Mouse (Mus musculus) lung, embryonic 16.5 days (tissue): ENCODE data around the gene H2-Eb2. TPM values are rescaled to one million over a fixed set of nuclear protein-coding genes. Genes with fewer than 3 reads are reported as not detected.
"Not testable (repeated sequence)": the region's sequence is repeated elsewhere in the genome, so short reads cannot be mapped to it uniquely, and the experiment has no call there.

Source experiments
- ATAC-seq: fragments of 200-750 bp; cut with Nextera tagmentation; 2 replicates; pipeline ENCODE4 v1.8.0; 2017; ENCODE audit warnings: low read depth, mild to moderate bottlenecking, moderate library complexity
- H3K27ac ChIP-seq: fragments of 300-500 bp; sonication (generic); 2 replicates; pipeline ENCODE4 v1.5.1; 2014; ENCODE audit warnings: mild to moderate bottlenecking, control low read depth, low read length
- H3K27me3 ChIP-seq: fragments of 300-500 bp; sonication (generic); 2 replicates; pipeline ENCODE4 v1.6.1; 2014; ENCODE audit warnings: low read depth, low read length, mixed read lengths; ENCODE audit not compliant: control insufficient read depth, insufficient read depth
- H3K36me3 ChIP-seq: fragments of 300-500 bp; sonication (generic); 2 replicates; pipeline ENCODE4 v1.6.1; 2014; ENCODE audit warnings: low read length; ENCODE audit not compliant: control insufficient read depth, insufficient read depth
- H3K4me1 ChIP-seq: fragments of 300-500 bp; sonication (generic); replicated peaks from 2 replicates; pipeline ENCODE4 v1.6.1; 2014; ENCODE audit warnings: low read length, mixed read lengths; ENCODE audit not compliant: control insufficient read depth, insufficient read depth
- H3K4me2 ChIP-seq: fragments of 300-500 bp; sonication (generic); 2 replicates; pipeline ENCODE4 v1.6.1; 2014; ENCODE audit warnings: low read depth, low read length, control low read depth
- H3K4me3 ChIP-seq: fragments of 300-500 bp; sonication (generic); 2 replicates; pipeline ENCODE4 v1.5.1; 2014; ENCODE audit warnings: mild to moderate bottlenecking, low read length, control low read depth
- H3K9ac ChIP-seq: fragments of 300-500 bp; sonication (generic); 2 replicates; pipeline ENCODE4 v1.6.1; 2014; ENCODE audit warnings: low read length, control low read depth
- H3K9me3 ChIP-seq: fragments of 300-500 bp; sonication (generic); 2 replicates; pipeline ENCODE4 v1.6.1; 2016; ENCODE audit warnings: low read length; ENCODE audit not compliant: control insufficient read depth
- WGBS: fragments of 180-500 bp; shearing (Covaris S2); extraction: QIAGEN DNeasy Blood & Tissue Kit; methylation state at CpG from one replicate; pipeline ENCODE4 v1.1.7; 2014; 5-methylcytosine and 5-hydroxymethylcytosine counted together
- polyA plus RNA-seq: library from polyadenylated mRNA; unstranded; fragments of >200 nt; fragmentation: Nextera tagmentation; extraction: Ambion mirVana; gene quantifications from 2 replicates; pipeline ENCODE4 v1.2.1, GENCODE M21; 2015

The H2-Eb2 gene
- polyA plus RNA-seq, 1 experiment from 2014 or later = 0.04 TPM

DNA sequence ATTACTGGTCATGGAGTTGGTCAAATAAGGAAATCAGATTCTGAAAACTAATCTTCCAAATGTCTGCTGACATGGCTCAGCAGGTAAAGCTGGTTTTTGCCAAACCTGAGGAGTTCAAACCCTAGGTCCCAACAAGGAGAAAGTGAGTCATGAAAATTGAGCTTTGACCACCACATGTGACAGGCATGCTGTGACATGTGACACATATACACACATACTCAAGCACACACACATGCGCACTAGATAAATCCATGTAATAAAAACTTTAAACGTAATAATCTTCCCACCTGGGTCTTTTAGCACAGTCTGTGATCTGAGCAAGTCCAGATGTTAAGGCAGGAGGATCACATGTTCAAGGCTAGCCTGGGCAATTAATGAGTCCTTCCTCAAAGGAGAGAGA is 21.7 kb upstream of the H2-Eb2 start:
- Histone ChIP-seq H3K4me2 (no peak overlapping the region), H3K9me3 (no peaks in the 10 kb centered on the region), H3K4me3 (no peak overlapping the region), H3K9ac (no peak overlapping the region), H3K36me3 (no peaks in the 10 kb centered on the region), H3K27me3 (peaks cover 3% of the 10 kb centered on the region), H3K27ac (no peak overlapping the region), H3K4me1 (no peaks in the 10 kb centered on the region)
- no peak for ATAC-seq
- 76% methylated on average over 2 of the region's 2 CpGs for WGBS

DNA sequence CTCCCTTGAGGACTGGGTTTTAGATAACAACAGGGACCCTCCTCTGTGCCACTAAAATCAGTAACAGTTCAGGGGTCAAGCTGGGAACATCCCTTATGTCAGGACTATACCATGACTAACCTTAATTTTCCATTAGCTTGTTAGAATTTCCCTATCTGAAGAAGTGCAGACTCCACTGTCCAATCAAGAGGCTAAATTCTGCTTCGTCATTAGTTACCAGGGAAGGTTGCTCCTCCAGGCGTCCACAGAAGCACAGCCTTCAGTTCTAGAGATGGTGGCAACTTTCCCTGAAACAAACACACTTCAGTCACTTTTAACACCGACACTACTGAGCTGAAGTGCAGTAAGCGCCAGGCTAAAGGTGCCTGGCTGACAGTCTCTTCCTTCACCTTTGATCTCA is 20.7 kb upstream of the H2-Eb2 start:
- peaks cover 3% of the 10 kb centered on the region for H3K27me3 ChIP-seq
- no peak overlapping the region for H3K27ac ChIP-seq
- WGBS = 12% methylated on average over 4 of the region's 4 CpGs
- H3K4me1 ChIP-seq = no peaks in the 10 kb centered on the region; the same call in 1 of the 2 replicates
- H3K4me2 ChIP-seq = no peak overlapping the region
- ATAC-seq = peak; percentile 61; the same call in 1 of the 2 replicates
- no peaks in the 10 kb centered on the region for H3K36me3 ChIP-seq
- H3K9ac ChIP-seq = no peak overlapping the region
- H3K9me3 ChIP-seq = no peaks in the 10 kb centered on the region
- no peak overlapping the region for H3K4me3 ChIP-seq

DNA sequence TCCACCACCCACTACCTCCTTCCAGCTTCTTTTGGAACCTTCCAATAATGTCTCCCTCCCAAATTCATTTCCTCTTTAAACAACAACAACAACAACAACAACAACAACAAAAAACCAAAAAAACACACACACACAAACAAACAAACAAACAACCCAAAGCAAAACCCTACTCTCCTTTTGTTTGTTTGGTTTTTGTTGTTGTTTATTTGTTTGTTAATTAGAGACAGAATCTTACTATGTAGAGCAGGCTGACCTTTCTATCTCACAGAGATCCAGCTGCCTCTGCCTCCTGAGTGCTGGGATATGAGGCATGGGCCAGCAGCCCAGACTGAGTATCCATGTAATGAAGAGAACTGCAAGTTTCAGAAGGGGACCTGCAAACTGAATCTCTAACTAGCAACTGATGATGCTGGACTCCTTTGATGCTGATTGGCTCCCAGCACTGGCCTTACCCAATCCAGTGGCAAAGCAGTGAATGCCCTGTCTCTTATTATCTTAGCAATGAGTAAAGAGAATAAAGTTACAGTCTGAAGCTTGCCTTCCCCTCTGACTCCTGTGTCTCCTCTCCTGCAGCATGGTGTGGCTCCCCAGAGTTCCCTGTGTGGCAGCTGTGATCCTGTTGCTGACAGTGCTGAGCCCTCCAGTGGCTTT is 20.0 kb upstream of the H2-Eb2 start, which contains the start of gene H2-Eb1:
Gene H2-Eb1 (plus strand): TSS at position 488 of the 651 bp plus-strand sequence.
- no peak within 1 kb of the TSS for H3K4me3 ChIP-seq
- no peak within 1 kb of the TSS for H3K9ac ChIP-seq
- no peaks in the 10 kb centered on the region; the same call in 1 of the 2 replicates for H3K4me1 ChIP-seq
- no peaks in the 10 kb centered on the region for H3K9me3 ChIP-seq
- no peak within 1 kb of the TSS for H3K27ac ChIP-seq
- peak; percentile 79 for ATAC-seq
- peaks cover 3% of the 10 kb centered on the region for H3K27me3 ChIP-seq
- H3K36me3 ChIP-seq = no peaks in the 10 kb centered on the region
- no peak within 1 kb of the TSS for H3K4me2 ChIP-seq

DNA sequence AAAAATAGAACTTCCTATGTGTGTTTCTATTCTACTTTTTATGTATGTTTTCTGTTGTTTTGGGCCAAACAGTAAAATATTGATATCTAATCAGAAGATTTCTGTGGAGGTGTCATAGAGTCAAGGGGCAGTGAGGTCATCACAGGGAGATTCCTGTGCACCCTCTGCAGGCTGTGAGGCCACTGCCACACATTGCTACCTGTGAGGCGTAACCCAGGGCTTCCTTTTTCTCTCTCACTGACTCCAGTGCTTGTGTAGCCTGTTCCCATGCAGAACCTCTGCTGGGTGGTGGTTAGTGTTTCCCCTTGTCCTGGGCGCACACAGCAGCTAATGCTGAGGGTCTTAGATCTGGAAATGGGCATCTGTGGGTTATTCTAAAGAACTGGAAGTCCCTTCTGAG is 19.1 kb upstream of the H2-Eb2 start:
- no peak for ATAC-seq
- Histone ChIP-seq H3K27ac (no peak overlapping the region), H3K9ac (no peak overlapping the region), H3K4me2 (no peak overlapping the region), H3K36me3 (no peaks in the 10 kb centered on the region), H3K4me1 (no peaks in the 10 kb centered on the region; the same call in 1 of the 2 replicates), H3K4me3 (no peak overlapping the region), H3K9me3 (no peaks in the 10 kb centered on the region), H3K27me3 (peaks cover 3% of the 10 kb centered on the region)
- 86% methylated on average over 2 of the region's 2 CpGs for WGBS

DNA sequence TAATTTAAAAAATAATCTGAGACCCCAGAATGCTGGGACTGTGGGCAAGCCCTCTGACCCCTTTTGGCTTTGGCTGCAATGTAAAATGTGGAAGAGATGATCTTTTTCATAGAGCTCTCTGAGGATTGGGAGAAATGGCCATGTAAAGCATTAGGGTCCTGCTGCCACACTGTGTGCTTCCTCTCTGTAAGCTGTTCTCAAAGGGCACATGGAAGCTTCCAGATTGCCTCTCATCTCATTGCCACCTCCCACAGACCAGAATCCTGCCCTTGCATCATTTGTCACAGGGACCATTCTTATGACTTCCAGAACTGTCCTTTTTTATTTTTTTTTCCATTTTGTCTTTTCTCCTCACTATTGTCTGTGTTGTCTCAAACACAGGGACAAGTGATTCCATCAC is 18.2 kb upstream of the H2-Eb2 start:
- Histone ChIP-seq H3K4me1 (no peaks in the 10 kb centered on the region; the same call in 1 of the 2 replicates), H3K9ac (no peak overlapping the region), H3K27me3 (peaks cover 3% of the 10 kb centered on the region), H3K4me3 (no peak overlapping the region), H3K27ac (no peak overlapping the region), H3K4me2 (no peak overlapping the region), H3K9me3 (no peaks in the 10 kb centered on the region), H3K36me3 (no peaks in the 10 kb centered on the region)
- ATAC-seq = no peak

DNA sequence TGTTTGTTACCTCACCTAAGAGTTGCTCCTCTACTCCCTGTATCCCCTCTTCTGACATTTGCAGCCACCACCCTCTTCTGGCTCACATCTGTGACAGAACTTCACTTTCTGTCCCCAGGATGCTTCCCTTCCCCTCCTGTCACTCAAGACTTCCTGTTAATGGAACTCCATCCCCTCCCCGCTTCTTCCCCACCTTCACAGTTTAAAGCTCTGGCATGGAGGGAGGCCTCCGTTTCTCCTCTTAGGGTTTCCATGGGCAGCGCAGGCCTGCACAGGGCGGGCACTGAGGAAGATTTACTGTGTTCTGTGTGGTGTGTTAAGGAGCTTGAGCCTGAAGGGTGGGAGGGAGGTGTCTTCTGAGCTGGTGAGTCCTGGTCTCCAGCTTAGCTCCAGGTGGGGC is 17.3 kb upstream of the H2-Eb2 start:
- H3K36me3 ChIP-seq = no peaks in the 10 kb centered on the region
- H3K4me1 ChIP-seq = no peaks in the 10 kb centered on the region; the same call in 1 of the 2 replicates
- no peaks in the 10 kb centered on the region for H3K9me3 ChIP-seq
- H3K9ac ChIP-seq = no peak overlapping the region
- 79% methylated on average over 4 of the region's 4 CpGs for WGBS
- no peak overlapping the region for H3K27ac ChIP-seq
- no peak overlapping the region for H3K4me3 ChIP-seq
- no peak for ATAC-seq
- H3K27me3 ChIP-seq = peaks cover 3% of the 10 kb centered on the region
- no peak overlapping the region for H3K4me2 ChIP-seq

DNA sequence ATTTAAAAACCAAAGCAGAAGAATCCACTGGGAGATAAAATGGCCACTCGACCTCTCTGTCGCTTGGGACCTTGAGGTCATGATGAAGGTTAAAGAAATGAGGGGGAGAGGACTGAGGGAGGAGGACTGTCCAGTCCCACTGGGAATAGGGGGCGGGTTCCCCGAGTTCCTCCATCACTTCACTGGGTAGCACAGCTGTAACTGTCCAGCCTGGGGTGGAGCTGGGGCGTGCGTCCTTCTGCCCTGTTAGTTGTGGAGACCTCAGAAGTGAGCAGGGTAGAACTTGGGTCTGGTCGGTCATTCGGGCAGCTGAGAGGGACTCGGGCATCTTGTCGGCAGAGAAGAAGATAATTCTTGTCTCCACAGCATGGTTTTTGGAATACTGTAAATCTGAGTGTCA is 16.2 kb upstream of the H2-Eb2 start:
- no peaks in the 10 kb centered on the region; the same call in 1 of the 2 replicates for H3K4me1 ChIP-seq
- peak overlapping the region; percentile 77 for H3K9ac ChIP-seq
- peak overlapping the region; percentile 70 for H3K4me2 ChIP-seq
- 23% methylated on average over 10 of the region's 10 CpGs for WGBS
- H3K36me3 ChIP-seq = no peaks in the 10 kb centered on the region
- H3K27ac ChIP-seq = no peak overlapping the region
- H3K9me3 ChIP-seq = no peaks in the 10 kb centered on the region
- ATAC-seq = no peak
- peak overlapping the region; percentile 72 for H3K4me3 ChIP-seq
- H3K27me3 ChIP-seq = peaks cover 3% of the 10 kb centered on the region

DNA sequence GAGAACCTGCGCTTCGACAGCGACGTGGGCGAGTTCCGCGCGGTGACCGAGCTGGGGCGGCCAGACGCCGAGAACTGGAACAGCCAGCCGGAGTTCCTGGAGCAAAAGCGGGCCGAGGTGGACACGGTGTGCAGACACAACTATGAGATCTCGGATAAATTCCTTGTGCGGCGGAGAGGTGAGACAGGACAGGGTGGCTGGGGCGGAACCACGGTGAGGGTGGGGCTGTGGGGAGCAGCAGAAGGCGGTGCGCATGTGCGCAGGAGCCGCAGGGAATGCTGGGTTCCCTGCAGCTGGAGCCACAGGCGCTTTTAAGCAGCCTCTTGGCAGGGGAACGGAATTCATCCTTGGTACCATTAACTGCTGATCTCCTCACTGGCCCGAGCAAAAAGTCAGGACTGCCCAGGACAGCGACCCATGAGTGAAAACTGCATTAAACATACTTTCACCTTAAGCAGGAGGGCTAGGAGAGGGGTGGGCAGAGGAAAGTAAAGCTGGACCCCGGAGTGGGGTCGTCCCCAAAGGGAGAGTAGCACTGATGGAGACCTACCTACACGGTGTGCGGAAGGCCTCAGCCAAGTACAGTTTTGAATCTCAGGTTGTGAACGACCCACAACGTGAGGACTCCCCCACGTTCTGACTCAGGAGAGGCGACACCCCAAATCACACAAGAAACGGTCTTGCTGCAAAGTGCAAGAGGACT is 15.6 kb upstream of the H2-Eb2 start:
- Histone ChIP-seq H3K4me3 (peak overlapping the region; percentile 72), H3K27me3 (peaks cover 3% of the 10 kb centered on the region), H3K9ac (peak overlapping the region; percentile 77), H3K27ac (no peak overlapping the region), H3K9me3 (no peaks in the 10 kb centered on the region), H3K4me1 (no peaks in the 10 kb centered on the region; the same call in 1 of the 2 replicates), H3K36me3 (no peaks in the 10 kb centered on the region), H3K4me2 (peak overlapping the region; percentile 70)
- peak; percentile 86 for ATAC-seq
- 21% methylated on average over 38 of the region's 38 CpGs for WGBS

DNA sequence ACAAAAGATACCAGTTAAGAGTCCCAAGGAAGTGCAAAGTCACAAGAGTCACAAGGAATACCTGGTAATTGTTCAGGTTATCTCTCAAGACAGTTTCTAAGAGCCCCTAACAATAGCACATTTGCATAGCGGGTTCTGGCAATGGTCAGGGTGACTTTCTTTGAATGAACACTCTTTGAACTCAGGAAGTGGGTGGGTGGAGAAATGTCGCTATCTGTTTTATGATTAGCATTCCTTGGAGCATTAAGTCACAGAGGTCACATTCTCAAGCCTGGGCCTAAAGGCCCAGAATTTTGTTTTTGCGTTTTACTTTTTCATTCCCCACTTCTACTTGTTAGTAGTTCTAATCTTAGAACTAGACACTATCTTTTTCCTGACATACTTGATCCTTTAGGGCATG is 14.9 kb upstream of the H2-Eb2 start:
- H3K9me3 ChIP-seq, H3K4me3 ChIP-seq, H3K4me1 ChIP-seq, H3K36me3 ChIP-seq, H3K27ac ChIP-seq, ATAC-seq, H3K27me3 ChIP-seq, H3K4me2 ChIP-seq, H3K9ac ChIP-seq: not testable (repeated sequence)
- WGBS = 76% methylated on average over 3 of the region's 3 CpGs
